Mouse (Mus musculus): ENCODE measurements around the gene Dnajc21.
"Not testable (repeated sequence)": the region's sequence is repeated elsewhere in the genome, so short reads cannot be mapped to it uniquely, and the experiment has no call there.

The Dnajc21 gene

DNA sequence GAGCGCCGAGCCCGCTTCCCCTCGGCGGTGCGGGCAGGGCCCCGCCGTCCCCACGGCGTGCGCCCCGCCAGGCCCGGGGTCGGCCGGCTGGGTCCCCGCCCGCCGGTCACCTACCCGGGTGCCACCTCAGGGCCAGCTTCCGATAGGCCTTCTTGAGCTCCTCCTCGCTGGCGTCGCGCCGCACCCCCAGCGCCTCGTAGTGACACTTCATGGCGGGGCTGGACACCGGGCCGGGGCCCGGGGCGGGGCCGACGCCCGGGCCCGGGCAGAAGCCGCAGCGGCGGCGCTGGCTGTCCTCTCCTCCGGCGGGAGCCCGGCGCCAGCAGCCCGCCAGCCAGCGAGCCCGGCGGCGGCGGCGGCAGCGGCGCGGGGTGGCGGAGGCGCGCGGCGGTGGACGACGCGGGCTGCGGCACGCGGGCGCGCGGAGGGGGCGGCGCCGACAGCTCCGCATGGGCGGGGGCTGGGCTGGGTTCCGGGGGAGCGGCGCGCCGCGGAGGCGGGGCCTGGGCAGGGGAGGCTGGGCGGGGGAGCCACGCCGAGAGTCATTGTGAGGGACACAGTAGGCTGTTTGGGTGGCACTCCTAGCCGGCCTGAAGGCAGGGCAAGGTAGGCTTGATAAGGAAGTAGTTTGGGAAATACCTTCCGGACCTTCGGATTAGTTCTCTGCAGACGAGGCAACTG lies at the start of gene Dnajc21:
Dnajc21 (minus strand) TSS at position 366 of the 681 bp plus-strand sequence.
- DNase-seq (ENCODE audit: low read depth, low spot score), result peak; percentile 71

DNA sequence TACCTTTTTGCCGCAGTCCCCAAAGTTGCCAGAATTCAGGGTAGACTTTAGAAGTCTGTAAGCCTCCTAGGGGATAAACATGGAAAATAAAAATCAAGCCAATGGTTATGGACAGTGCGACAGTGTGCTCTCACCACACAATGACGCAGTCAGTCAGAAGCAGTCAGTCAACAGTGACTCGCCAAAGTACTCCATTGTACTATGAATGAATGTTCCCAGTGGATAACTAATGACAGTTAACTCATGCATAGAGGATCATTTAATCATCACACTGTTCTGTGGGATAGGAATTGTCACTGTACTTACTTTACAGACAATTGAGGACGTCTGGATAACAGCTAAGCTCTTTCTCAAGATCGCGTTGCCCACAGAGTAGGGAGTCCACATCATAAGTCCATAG lies 44.9 kb upstream of the Dnajc21 start:
- DNase-seq (ENCODE audit: low read depth, low spot score), result peak; percentile 51

DNA sequence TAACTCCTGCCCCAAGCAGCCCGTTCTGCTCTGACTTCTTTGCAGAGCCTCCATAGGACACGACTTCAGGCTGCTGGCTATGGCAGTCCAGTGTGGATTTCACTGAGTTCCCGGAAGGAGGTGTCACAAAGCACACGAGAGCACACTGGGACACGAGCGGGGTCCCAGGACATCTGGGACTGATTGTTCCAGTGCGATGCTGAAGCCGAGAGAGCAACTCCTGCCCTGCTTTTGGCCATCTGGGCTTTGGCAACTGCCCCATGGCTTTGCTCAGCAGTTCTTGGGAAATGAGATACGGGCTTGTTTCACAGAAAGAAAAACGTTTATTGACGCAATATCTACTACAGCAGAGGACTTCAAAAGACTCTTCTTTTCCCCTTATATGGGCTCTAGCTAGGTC lies 35.8 kb upstream of the Dnajc21 start:
- DNase-seq (ENCODE audit: low read depth, low spot score), result no peak

DNA sequence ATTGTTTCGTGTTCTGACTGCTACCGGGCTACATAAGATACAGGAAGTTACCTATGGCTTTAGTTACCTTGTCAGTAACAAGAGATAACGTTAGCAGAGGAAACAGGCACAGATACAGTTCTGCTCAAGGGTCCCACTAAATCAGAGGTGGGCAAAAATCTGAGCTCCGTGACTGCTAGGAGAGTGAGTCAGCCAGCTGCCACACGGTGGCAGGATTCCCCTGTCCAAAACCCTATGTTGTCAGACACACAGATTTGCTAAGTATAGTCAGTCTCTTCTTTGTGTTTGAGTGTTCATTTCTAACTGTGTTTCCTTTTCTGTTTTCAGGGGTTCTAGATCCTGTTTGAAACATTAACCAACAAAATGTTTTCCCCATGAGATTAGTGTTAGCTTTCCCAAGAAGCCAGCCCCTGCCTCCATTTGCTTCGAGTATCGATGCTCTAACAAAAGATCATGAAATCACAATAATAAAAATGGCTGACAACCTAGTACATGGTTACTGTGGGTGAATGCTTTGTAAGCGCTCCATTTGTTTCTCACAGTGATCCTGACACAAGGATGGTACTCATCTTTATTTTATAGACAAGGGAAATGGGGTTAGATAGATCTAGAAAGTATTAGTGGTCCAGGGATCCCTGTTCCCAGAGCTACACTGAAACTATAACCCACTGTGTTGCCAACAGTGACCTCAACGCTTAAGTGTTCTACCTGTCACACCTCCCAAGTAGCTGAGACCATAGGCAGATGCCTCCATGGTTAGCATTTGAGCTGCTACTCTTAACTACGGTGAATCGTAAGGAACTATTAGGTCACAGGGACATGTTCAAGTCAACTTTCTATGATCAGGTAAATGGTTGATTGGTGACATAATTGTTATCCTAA lies 30.8 kb upstream of the Dnajc21 start:
- DNase-seq (ENCODE audit: low read depth, low spot score), result peak; percentile 80

DNA sequence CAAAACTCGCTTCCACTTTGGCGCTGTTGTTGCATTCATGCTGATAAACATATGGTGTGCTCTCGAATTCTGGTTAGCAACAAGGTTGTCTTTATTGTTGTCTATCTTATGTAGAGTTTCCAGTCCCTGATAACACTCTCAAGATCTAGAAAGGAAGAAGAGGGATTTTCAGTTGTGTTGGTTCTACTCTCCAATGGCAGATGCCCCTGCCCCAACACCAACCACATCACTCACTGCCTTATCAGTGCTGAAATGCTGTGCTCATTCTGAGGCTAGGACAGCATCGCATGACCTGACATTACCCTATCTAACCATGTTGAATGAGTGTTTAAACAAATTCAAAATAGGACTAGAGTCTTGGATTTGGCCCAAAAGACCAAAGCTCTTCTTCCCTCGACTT lies 29.7 kb upstream of the Dnajc21 start:
- DNase-seq (ENCODE audit: low read depth, low spot score), result no peak

DNA sequence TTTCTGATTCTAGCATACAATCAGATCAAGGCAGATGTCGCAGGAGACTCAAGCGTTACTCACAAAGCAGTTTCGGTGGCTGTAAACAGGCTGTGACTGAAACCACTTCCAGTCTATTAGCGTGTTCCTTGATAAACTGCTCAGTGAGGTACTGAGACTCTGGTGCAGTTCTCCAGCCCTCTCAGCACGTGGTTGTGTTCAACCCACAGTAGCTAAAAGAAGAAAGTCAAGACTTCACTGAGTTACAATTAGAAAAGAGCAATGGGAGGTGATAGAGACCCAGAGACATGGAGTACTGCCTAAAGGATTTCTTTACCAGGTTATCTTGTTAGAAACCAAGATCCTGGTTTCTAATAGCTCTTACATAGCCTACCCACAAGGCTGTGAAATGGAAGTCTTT lies 29.3 kb upstream of the Dnajc21 start:
- DNase-seq (ENCODE audit: low read depth, low spot score), result no peak

DNA sequence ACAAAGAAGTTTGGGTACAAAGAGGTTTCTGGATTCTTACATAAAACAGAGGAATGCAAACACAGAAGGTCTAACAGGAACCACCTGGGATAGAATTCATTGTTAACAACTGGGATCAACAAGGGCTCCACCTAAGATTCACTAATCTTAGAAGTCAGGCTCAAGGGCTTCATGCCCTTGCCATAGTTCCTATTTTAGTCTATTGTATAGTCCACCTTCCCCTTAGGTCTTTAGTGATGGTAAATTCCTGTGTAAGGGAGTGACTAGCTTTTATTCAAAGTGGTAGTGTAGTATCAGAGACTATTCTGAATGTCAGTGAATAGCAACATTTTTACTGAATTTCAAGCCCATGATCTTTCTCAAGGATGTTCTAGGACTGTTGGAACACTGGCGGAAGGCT lies 26.4 kb upstream of the Dnajc21 start:
- not testable (repeated sequence) for DNase-seq (ENCODE audit: low read depth, low spot score)

DNA sequence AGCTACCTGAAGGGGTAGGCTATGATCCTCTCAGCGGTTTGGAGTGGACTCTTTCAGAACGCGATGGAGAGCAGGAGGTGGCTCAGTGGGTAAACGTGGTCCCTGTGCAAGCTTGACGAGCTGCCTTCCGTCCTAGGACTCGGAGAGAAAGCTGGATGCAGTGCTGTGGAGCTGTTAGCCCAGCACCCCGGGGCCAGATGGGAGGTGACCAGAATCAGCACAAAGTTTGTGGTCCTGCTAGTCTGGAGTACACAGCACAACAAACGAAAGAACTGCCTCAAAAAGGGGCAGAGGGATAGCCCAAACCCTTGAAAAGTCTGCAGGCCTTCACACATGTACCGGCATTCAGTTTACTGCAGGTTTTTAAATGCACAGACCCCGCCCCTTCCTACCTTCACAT lies 25.6 kb upstream of the Dnajc21 start:
- no peak for DNase-seq (ENCODE audit: low read depth, low spot score)

DNA sequence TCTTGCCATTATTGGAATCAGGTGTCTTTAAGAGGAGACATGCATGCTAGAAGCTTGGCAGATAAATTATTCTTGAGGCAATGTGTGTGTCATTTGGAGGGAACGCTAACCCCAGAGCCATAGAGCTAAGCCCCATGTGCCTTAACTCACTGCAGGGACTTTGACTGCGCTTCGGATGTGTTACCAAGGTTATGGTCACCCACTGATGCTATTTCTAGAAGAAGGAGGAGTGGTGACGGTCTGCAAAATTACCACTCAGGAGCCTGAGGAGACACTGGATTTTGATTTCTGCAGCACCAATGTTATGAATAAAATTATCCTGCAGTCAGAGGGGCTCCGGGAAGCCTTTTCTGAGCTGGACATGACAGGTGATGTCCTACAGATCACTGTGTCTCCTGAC lies 19.8 kb upstream of the Dnajc21 start:
- DNase-seq (ENCODE audit: low read depth, low spot score), result no peak

DNA sequence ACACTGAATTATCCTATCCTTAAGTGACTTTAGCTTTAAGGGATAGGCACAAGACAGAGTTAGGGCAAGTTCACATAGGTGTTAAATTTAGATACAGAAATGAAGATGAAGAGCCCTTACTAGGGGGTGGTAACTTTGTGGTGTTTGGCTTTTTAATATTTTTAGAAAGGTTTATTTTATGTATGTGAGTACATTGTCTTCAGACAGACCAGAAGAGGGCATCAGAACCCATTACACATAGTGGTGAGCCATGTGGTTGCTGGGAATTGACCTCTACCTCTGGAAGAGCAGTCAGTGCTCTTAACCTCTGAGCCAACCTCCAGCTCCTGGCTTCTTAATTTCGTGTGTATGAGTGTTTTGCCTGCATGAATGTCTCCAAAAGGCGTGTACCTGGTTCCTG lies 16.9 kb upstream of the Dnajc21 start:
- peak; percentile 74 for DNase-seq (ENCODE audit: low read depth, low spot score)

DNA sequence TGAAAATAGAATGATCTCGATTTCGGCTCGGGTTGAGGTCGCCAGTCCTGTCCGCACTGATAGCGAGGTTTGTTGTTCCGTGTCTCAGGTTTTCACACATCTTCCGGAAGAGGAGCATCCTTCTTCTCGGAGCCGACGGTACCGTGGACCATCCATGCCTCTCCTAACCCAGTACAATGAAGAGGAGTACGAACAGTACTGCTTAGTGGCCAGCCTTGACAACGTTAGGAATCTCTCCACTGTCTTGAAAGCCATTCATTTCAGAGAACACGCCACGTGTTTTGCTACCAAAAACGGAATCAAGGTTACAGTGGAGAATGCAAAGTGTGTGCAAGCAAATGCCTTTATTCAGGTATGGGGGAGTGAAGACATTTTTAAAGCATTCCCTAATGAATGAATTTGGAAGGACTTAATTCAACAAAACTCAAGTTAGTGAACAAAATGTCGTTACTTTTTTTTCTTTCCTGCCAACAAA lies 16.1 kb upstream of the Dnajc21 start:
- no peak for DNase-seq (ENCODE audit: low read depth, low spot score)

DNA sequence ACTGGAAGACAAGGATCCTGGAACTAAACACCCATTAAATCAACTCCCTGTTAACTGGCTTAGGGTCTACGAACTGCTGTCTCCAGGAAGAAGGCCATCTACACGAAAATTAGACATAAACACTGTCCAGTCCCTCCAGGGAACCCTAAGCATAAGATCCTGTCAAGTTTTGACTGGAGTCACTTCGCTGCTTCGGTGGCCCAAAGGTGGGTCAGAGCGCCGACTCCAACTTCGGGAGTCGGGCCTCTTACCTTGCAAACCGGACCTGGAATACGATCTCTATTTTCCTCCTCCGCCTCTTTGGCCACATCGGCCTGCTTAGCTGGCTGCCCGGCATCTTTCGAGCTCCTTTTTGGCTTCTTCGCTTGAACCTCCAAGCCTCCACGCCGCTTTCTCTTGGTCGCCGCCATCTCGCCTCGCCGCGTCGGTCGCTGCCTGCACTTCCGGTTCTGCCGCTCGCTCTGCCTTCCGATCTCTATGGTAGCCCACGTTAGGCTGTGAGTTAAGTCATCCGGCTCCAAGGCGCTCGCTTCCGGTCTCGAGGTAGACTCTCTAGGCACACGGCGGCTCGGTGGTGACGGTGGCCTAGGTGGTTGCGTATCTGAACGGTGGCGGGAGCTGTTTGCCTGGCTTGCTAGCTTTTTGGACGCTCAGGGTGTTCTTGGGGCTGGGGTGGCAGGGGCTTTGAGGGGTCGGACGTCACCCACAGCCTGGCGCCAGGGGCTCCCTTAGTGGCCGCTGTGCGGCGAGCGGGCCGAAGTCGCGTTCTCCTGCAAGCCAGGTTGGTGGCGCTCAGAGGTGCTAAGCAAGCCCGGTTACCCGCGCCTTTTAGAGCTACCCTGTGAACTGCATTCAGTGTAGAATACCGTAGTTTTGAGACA lies 15.4 kb upstream of the Dnajc21 start, which contains the start of the genes Brix1 and Rad1:
Brix1 (minus strand) TSS at position 464 of the 881 bp plus-strand sequence.
Rad1 (plus strand) TSS at position 535 of the 881 bp plus-strand sequence.
- DNase-seq (ENCODE audit: low read depth, low spot score), result peak; percentile 99

DNA sequence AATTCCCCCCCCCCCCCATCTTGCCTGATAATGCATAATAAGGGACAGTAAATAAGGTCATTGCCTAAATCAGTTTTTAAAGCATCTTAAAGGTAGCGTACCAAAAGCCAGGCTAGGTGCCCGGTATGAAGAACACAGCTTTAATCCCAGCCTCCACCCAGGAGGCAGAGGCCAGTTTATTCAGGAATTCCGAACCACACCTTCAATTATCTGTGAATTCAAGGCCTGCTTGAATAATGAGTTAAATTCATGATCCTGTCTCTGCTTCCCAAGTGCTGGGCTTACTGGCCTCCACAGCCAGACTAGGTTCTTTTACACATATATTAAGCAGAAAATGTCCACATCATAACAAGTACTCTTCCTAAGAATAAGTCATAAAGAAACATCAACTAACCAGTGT lies 625 bp upstream of the Dnajc21 start:
- no peak for DNase-seq (ENCODE audit: low read depth, low spot score)

DNA sequence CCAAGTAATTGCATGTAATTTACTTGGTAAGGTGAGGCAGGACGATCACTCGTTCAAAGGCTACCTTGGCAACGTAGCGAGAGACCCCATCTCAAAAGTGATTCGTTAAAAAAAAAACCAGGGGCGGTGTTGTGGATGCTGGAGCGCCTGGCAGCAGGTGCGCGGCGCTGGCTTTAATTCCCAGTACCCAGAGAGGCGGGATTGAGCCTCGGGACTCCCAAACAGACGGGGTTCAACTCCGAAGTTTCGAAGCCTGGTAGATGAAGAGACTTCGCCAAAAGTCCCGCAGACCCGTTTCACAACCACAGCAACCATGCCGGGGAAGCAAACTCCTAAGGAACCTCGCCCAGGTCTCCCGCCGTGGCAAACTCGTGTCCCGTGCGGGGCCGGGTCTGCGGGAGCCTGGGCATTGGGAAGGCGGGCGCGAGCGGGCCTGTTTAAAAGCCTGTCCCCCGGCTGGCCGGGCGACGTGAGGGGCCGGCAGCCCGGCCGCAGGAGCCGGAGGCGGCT lies 620 bp downstream of the Dnajc21 start:
- peak; percentile 40 for DNase-seq (ENCODE audit: low read depth, low spot score)

DNA sequence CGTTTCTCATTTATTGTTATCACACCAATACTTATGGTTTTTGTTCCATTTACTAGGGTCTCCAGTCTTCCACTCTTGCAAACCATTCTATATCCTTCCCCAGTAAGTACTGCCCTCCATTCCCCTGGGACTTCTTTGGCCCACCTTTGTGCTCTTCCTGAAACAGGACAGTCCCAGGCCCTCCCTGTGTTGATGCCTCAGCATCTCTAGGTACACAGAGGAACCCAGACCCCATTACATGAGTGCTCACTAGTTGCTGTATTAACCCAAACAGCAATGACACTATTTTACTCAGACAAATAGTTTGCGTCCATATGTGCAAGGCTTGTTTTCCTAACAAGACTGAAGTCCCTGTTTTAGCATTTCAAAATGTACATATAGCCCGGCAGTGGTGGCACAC lies 1.6 kb downstream of the Dnajc21 start:
- DNase-seq (ENCODE audit: low read depth, low spot score), result no peak

DNA sequence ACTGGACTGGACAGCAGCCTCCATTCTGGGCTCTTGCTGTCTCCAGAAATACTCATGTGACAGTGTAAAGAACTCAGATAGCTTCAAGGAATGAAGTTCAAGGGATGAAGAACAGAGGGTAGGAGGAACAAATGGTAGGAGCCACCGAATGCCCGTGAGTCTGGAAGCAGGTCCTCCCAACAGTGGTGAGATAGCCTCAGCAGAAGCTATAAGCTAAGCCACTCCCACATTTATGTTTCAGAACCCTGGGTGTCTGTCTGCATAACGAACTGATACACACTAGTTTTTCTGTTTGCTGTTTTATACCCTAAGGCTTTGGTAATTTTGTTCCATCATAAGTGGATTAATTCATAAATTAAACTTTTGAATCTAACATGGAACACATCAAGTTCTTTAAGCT lies 5.6 kb downstream of the Dnajc21 start:
- DNase-seq (ENCODE audit: low read depth, low spot score), result no peak

DNA sequence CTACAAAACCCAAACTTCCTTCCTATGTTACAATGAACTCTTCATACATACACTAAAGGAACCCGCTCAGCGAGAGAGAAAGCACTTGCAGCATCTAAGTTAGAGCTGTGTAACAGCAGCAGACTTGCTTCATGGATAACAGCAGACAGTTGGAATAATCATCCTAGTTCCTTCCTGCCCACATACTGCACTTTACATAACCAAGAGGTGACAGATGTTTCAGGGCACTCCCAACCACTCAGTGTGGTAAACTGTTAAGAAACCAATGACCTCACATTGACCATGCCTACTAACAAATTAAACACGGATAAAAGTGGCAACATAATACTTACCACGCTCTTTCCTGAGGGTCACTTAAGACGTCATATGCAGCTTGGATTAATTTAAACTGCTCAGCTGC lies 6.8 kb downstream of the Dnajc21 start:
- DNase-seq (ENCODE audit: low read depth, low spot score), result no peak

DNA sequence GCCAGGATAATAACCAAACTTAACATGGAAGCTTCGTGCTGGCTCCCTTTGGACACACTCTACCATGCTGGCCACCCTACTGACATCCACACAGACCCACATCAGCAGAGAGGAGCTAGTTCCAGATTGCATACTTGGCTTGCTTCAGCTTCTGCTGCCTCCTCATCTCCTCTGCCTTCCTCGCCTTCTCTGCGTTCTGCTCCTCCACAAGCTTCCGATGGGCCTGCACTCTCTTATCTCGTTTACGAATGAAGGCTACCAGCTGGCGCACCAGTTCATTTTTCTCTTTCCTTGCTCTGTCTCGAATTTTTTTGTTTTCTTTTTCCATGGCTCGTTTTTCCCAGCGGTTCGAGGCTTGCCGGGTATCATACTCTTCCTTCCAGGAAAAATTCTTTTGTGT lies 9.3 kb downstream of the Dnajc21 start:
- no peak for DNase-seq (ENCODE audit: low read depth, low spot score)

DNA sequence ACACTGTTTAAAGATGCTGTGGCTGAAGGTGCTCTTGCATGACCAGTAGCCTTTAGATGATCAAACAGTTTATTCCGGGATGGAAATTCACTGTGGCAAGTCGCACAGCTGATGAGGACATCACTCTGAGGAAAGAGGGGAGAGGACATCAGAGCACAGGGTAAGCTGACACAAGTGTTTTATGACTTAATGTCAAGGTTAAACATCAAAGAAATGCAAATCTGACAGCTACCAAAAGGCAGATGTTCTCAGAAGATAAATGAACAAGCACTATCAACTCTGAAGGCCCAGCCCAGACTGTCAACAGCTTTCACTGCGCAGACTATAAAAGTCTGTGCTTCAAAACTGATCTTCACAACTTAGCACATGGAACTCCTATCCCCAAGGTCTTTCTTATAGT lies 23.2 kb downstream of the Dnajc21 start:
- DNase-seq (ENCODE audit: low read depth, low spot score), result no peak

DNA sequence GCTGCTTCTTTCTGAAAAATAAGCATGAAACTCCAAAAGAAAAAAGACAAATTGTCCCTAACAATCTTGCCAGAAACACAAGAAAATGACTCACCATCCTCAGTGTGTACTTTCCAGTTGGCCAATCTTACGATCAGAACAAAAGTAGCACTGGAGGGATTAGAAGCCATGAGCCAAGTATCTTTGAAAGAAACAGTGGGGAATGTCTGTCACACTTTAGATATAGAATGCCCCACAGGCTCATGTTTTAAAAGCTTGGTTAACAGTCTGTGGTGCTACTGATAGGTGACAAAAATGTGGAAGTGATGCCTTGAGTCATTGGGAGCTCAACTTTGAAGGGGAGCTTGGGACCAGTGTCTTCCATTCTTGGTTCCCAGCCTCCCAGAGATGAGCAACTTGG lies 28.0 kb downstream of the Dnajc21 start:
- peak; percentile 18 for DNase-seq (ENCODE audit: low read depth, low spot score)

DNA sequence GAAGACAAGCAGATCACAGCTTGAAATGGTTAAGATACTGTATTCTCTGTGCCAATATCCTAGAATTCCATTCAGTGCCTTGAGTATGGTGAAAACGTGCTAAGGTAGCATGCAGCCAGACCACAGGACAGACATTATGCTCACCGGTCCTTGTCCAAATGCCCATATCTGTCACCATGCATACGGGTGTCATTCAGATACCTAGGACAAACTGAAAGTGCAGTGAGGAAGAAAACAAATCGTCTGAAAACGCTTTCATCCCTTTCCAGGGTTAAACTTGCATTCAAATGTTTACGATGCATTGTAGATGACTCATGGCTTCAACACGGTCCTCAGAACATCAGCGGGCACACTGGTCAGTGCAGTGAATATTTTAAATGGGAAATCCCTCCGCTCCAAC lies 28.8 kb downstream of the Dnajc21 start:
- no peak for DNase-seq (ENCODE audit: low read depth, low spot score)

DNA sequence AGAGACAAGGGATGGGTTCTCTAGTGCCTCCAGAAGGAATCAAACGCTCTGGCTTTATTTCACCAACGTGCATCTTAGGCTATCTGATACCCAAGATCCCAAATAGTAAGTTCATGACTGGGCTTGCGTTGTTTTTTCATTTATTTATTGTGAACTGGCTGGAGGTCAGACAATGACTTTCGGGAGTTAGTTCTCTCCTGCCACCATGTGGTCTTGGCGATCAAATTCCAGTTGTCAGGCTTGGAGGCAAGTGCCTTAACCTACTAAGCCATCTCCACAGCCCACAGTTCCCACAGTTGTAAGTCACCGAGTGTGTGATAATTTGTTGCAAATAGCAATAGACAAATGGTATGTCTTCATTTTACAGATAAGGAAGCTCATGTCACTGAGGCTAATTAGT lies 30.4 kb downstream of the Dnajc21 start:
- peak; percentile 34 for DNase-seq (ENCODE audit: low read depth, low spot score)
